Mouse (Mus musculus): Measurements from ENCODE around the gene 4931414P19Rik.
"Not testable (repeated sequence)": the region's sequence is repeated elsewhere in the genome, so short reads cannot be mapped to it uniquely, and the experiment has no call there.

Gene 4931414P19Rik

GRCm38 (mm10) chr14:54629797-54630196, 24.0 kb upstream of the 4931414P19Rik start:
- DNase-seq (ENCODE audit: low read depth, low spot score) = no peak

GRCm38 (mm10) chr14:54628103-54628502, 22.3 kb upstream of the 4931414P19Rik start:
- no peak for DNase-seq (ENCODE audit: low read depth, low spot score)

GRCm38 (mm10) chr14:54624976-54625375, 19.2 kb upstream of the 4931414P19Rik start:
- DNase-seq (ENCODE audit: low read depth, low spot score) = no peak

- DNase-seq (ENCODE audit: low read depth, low spot score) = no peak
Measured at GRCm38 (mm10) chr14:54623334-54623733, 17.5 kb upstream of the 4931414P19Rik start.

DNA sequence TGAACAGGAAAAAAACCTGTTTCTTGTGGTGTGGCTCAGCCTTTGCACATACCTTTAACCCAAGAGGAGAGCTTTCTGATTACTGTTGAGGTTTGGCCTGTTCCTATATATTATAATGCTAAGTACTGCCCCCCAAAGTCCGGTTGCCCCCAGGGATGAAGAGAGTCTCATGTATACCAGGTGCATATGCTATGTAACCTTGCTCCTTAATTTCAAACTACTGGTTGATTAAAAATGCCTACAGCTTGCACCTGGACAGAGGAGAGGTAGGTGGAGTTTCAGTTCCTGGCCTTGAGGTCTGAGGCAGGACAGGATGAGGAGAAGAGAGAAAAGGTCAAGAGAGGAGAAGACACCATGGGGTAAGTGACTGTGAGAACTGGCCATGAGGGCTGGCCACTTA, 15.3 kb upstream of the 4931414P19Rik start, which contains the start of gene Psmb11:
TSS of gene Psmb11 (plus strand) at position 301 of the 400 bp plus-strand sequence.
- DNase-seq (ENCODE audit: low read depth, low spot score) = no peak

- DNase-seq (ENCODE audit: low read depth, low spot score) = peak; percentile 74
Measured at GRCm38 (mm10) chr14:54617897-54618365, 12.1 kb upstream of the 4931414P19Rik start, which contains the start of gene Psmb5. Psmb5 (minus strand) TSS chr14:54618022.

GRCm38 (mm10) chr14:54617152-54617896, 11.5 kb upstream of the 4931414P19Rik start:
- no peak for DNase-seq (ENCODE audit: low read depth, low spot score)

GRCm38 (mm10) chr14:54616226-54616825, 10.5 kb upstream of the 4931414P19Rik start:
- no peak for DNase-seq (ENCODE audit: low read depth, low spot score)

- not testable (repeated sequence) for DNase-seq (ENCODE audit: low read depth, low spot score)
Measured at GRCm38 (mm10) chr14:54614130-54614529, 8.3 kb upstream of the 4931414P19Rik start.

DNA sequence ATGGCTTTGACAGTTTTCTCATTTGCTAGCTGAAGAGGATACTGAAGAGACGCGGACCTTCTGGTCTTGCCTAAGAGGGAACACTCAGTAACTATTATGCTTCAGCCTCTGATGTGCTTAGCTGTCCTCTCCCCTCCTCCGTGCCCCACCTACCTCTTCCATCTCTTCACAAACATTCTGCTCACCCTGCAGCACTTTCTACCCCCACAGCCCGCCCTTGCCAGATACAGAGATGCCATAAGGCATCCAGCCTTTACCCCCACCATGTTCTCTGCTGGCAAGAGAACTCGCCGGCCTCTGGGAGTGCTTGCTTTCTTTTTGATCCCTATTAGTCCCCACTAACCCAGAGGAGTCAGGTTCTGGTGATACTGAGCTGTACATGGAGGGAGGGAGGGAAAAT, 4.9 kb upstream of the 4931414P19Rik start:
- no peak for DNase-seq (ENCODE audit: low read depth, low spot score)

GRCm38 (mm10) chr14:54609962-54610361, 4.2 kb upstream of the 4931414P19Rik start:
- no peak for DNase-seq (ENCODE audit: low read depth, low spot score)

DNA sequence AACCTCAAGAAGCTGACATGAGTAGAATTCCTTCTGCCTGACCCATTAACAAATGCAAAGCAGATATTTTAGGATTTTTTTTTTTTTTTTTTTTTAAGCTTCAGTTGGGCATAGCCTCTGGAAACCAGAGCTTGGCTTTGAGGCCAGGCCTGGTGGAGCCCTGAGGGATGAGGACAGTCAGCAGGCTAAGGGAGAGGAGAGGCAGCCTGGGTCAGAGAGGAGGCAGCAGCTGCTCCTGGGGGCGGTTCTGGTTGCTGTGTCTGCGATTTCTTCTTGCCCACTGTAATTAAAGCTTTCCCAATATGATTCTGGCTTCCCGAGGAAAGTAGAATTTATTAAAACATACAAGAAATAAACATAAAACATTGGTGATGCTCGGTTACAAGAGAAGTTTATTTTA, 3.5 kb upstream of the 4931414P19Rik start:
- DNase-seq (ENCODE audit: low read depth, low spot score) = no peak

- DNase-seq (ENCODE audit: low read depth, low spot score) = no peak
Measured at GRCm38 (mm10) chr14:54607226-54607625, 1.4 kb upstream of the 4931414P19Rik start.

GRCm38 (mm10) chr14:54603686-54604085, 2.1 kb downstream of the 4931414P19Rik start:
- DNase-seq (ENCODE audit: low read depth, low spot score) = no peak

- DNase-seq (ENCODE audit: low read depth, low spot score) = peak; percentile 94
Measured at GRCm38 (mm10) chr14:54603038-54603654, 2.6 kb downstream of the 4931414P19Rik start.

- no peak for DNase-seq (ENCODE audit: low read depth, low spot score)
Measured at GRCm38 (mm10) chr14:54602613-54603012, 3.2 kb downstream of the 4931414P19Rik start.

- DNase-seq (ENCODE audit: low read depth, low spot score) = no peak
Measured at GRCm38 (mm10) chr14:54601601-54602000, 4.2 kb downstream of the 4931414P19Rik start.

DNA sequence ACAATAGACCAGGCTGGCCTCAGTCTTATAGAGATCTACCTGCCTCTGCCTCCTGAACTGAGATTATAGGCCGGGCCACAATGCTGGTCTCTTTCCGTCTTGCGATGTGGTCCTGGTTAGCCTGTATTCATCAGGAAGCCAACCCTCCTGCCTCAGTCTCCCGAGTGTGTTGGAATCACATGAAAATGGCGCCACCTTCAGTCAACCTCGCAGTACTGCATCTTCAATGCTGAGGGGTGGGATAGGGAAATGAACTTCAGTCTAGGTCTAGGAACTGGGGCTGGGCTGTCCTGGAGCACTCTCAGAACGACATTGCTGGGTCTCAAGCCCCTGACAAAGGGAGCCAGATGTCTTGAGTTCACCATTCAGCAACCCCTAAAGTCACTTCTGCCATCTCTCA, 8.7 kb downstream of the 4931414P19Rik start:
- DNase-seq (ENCODE audit: low read depth, low spot score) = no peak

GRCm38 (mm10) chr14:54594631-54595414, 11.0 kb downstream of the 4931414P19Rik start:
- no peak for DNase-seq (ENCODE audit: low read depth, low spot score)

DNA sequence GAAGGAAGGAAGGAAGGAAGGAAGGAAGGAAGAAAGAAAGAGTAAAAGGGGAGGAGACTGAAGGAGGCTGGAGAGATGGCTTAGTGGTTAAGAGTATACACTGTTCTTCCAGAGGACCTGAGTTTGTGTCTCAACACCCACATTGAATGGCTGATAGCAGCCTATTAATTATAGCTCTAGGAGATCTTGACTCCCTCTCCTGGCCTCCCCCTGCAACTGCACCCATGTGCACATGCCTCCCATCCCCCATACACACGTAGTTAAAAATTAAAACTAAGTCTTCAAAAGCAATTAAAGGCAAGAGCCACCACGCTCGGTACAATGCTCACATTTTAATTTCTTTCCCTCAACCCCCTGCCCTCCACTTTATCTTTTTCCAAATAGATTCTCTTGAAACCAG, 11.7 kb downstream of the 4931414P19Rik start:
- no peak for DNase-seq (ENCODE audit: low read depth, low spot score)

GRCm38 (mm10) chr14:54592319-54592934, 13.4 kb downstream of the 4931414P19Rik start:
- DNase-seq (ENCODE audit: low read depth, low spot score) = no peak
